Mouse (Mus musculus) lung, postnatal 36 days (tissue): ENCODE data around the gene Gnai3.

ENCODE experiments used
- DNase-seq: peaks from one replicate; pipeline ENCODE4 v3.0.0; 2022; ENCODE audit warnings: mixed read lengths

Gnai3 gene

DNA sequence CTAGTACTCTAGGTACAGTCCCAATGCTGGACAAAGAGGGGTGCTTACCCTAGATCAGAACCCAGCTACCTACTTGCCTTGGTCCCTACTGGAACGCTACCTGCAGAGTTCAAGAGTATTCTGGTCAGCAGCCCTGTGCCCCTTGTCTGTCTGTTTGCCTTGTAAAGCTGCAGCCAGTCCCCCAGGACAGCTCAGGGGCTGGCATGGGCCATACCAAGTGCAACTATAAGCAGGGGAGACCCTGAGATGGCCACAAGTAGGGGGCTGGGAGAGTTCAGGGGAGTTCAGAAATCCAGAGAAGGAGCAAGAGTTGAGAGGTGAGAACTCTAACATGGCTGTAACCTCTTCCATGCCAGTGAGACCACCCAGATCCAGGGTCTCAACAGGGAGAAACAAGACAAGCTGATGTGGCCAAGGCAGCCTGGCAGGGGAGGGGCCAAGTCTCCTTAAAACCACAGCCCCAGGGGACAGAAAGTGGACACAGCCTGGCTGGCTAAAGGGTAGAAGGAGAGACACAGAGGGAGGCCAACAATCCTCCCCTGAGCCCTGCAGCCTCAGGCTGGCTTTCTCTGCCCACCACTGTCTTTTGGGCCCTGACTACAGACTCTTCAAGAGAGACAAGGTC is 63.6 kb downstream of the Gnai3 start:
- no peak for DNase-seq

DNA sequence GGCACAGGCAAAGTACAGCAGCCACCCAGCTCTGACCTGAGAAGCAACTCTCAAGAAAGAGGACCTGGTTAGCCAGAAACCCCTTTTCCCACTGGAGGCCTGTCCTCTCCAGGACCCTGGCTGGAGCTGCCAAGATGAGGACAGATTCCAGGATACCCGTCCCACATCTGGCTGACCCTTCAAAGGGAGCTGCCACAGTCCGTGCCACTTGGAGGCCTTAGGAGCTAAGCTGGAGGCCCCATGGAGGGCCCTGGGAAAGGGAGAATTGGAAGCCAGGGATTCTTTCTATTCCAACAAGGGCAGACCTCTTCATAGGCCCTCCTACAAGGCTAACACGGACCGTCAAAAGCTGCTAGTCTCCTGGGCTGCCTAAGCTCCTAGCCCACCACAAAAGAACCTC is 64.3 kb downstream of the Gnai3 start:
- no peak for DNase-seq

DNA sequence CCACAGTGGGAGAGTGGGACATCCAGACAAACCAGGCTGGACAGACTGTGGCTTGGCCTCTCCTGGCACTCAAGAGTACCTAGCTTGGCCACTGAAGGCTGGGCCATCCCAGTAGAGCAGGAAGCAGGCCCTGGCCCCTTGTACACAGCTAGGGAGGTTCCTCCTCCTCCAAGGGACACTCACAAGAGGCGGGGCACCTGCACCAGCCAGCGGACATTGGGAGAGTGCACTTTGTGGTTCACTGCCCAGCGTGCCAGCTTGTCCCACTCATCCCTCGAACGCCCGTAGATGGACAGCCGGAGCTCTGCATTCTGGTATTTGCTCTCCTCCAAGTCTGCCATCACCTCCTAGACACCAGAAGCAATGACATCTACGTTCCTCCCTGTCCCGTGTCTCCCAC is 69.1 kb downstream of the Gnai3 start:
- DNase-seq: no peak

DNA sequence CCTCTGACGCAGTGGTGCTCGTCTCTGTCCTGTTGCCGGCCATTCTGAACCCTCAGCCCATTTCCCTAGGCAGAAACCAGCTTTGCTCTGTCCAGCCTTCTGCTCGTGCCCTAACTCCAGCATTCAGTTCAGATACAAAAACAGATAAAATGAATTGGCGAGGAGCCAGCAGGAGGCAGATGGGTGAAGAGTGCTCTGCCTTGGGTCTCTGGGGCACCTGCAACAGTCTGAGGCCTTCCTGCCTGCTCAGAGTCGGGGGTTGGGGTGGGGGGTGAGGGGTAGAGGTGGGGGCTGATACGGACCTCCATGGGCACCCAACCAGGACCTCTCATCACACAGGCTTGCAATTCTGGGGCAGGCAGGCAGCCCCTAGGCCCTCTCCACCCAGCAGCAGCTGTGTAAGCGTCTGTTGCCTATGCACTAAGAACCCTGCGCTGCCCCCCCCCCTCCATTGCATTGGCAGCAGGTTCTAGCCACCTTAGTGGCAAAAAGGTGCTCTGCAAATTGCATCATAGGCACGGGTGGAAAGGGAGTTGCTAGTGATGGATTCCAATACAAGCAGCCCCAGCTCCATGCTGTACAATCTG is 72.9 kb downstream of the Gnai3 start:
- DNase-seq: no peak

DNA sequence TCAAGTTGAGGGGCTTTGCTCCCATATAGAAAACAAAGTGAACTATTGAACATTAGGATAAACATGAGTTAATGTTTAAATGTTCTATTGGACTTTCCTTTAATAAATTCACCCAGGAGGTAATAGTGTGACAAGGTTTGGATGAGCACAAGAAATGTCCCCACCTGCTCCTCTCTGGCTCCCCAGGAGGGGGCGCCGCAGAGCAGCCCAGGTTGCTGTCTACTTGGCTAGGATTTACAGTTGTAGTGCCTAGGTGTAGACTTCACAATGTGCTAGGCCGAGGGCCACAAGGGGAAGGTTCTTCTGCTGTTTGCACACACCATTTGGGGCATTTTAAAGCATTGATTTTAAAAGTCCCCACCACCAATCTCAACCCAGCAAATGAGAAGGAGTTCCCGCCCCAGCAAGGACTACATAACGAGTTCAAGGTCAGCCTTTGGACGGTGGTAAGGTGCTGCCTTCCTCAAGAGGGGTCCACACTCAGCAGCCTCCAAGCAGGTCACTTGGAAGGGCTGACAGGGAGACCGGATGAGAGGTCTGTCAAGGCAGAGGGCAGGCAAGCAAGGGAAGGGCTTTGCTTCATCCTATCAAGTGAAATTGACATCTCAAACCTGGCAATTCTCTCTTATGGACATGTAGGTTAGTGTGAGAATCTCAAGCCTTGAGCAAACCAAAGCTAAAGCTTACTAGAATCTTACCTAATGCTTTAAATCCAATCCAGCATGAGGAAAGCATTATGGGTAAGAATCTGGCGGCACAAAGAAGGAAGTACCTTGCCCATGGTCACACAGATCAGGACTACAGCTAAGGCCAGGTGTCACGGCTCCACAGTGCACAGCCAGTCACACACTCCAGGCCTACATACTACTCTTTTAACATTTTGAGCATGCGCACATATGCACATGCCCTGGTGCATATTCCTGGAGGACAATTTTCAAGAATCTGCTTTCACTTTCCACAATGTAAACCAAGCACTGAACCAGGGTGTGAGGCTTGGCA is 75.4 kb downstream of the Gnai3 start:
- peak; percentile 84 for DNase-seq

DNA sequence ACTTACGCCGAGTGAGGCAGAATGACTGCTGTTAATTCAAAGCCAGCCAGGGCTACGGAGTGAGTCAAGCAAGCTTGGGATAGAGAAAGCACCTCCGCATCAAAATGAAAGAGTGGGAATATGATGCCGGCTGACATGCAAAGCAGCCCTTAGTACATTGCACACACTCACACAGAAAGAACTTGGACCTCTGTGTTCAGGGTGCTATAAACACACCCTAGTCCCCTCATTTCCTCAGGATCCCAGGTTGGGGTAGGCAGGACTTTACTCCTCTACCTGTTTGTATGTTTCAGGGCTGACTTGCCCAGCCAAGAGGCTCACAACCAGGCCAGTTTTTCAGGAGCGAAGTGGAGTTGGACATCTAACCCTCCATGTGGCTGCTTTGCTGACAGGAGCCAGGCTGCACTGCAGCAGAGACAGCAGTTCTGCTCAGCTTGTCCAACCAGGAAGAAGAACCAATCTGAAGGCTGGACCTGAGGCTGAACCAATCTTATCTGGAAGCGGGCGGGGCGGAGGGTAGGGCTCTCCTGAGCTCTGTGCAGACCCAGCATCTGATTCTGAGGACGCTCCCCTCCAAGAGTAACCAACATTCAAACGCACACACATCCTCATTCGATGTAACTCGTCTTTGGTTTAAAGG is 76.6 kb downstream of the Gnai3 start:
- no peak for DNase-seq

DNA sequence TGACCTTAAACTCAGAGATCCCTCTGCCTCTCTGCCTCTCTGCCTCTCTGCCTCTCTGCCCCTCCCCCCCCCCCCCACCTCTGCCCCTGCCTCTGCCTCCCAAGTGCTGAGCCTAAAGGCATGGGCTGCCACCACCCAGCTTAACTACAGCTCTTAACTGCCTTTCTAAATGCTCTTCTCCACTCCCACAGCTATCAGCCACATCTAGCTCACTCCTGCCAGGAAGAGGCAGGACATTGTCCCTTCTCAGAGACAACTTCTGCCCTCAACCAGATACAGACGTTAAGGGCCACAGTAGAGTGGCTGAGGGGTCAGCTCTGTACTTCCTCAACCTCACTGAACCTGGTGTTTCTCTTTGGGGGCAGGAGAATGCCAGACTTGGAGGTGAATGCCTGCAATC is 77.1 kb downstream of the Gnai3 start:
- DNase-seq: no peak

DNA sequence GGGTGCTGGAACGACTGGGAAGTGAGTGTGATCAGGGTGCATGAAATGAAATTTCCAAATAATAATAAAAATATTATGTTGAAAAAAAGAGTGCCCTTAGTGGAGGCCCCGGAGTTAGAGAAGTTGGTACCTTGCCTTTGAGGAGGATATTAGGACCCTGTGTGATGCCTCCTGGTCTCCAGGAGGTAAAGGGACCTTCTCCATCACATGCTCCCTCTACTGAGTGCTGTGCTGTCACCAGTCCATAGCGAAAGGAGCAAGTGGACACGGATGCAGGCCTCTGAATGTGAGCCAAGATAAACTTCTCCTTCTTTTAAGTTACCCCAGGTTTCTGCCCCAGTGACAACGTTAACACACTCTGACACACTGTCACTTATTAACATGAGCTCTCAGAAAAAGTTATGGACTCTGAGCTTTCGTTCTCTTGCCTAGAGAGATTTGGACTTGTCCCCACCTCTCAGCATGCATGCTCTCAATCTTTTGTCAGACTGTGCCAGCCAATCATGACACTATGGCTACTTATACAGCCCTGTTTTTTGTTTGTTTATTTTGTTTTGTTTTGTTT is 78.5 kb downstream of the Gnai3 start:
- DNase-seq: no peak

DNA sequence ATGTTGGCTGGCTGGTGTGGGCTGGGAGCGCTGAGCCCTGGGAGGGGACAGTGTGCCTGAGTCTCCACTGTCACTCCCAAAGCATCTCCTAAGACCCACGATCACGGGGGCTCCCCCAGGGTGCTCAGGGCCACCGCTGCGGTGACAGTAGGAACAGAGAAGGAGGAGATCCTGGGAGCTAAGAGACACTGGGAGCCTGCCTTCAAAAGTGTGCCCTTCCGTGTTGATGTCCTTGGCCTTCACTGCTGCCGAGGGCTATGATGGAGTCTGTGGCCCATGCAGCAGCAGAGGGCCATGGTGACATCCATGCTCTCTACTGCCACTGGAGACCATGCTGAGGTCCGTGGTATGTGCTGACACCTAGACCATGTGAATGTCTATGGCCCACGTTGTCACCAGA is 80.4 kb downstream of the Gnai3 start:
- DNase-seq: no peak

DNA sequence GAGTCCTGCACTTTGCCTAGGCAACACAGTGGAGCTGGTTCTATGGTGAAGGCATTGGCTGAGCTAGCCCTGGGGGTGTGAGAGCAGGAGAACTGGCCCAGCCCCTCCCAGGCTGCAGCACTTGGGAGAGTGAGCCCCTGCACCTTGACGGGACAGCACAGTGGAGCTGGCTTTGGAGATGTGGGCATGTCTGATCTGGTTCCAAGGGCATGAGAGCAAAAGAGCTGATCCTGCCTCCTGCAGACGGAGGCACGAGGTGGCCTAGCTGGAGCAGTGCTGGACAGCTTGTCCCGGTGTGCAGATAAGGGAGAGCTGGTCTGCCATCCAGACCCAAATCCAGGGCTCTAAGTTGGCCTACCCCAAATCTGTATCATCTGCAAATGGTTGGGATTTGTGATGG is 81.3 kb downstream of the Gnai3 start:
- DNase-seq: no peak

DNA sequence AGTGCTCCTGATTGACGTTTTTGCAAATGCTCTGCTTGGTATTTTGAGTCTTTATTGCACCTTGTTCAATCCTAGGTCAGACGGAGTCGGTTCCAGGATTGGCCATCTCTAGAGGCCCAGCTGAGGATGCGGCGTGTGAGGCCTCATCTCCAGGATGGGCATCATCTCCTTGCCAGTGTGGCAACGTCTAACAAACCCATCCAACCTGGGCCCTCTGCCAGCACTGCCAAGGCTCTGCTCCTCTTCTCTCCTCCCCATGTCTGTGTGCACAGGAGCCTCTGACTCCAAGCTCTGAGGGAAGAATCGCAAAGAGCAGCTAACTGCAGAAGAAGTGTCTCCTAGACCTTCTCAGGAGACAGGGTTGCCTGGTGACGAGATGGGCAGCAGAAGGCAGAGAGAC is 83.3 kb downstream of the Gnai3 start:
- DNase-seq: no peak

DNA sequence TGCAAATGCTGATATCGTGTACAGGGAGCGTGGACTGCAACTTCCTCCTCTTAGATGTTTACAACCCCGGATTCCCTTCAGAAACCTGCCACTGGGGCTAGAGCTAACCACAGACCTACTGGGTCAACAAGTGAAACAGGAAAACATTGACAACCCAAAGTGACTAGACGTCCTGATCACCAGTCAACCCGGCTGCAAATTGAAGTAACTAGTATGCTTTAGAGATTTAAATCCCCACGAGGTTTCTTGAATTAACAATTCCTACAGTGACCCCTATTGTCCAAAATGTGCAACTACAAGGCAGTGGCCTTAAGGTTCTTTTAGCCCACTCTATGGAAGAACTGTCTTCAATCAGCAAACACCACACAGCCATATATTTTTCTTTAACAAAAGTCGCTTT is 84.5 kb downstream of the Gnai3 start:
- peak; percentile 83 for DNase-seq
